Mouse (Mus musculus) thymus, adult 2 months (tissue): Measurements from ENCODE around the gene Ptov1.

Experiments used
- CTCF ChIP-seq: fragments of 200-500 bp; IDR thresholded peaks from 2 replicates; pipeline ENCODE4 v1.5.1; 2012; ENCODE audit warnings: mild to moderate bottlenecking, control low read depth, low read length, moderate library complexity, borderline replicate concordance; ENCODE audit not compliant: control insufficient read depth, poor library complexity, insufficient read depth; ENCODE audit errors: extremely low read depth
- POLR2A ChIP-seq: fragments of 200-500 bp; IDR thresholded peaks from 2 replicates; pipeline ENCODE4 v1.6.1; 2012; ENCODE audit warnings: mild to moderate bottlenecking, low read length, control low read depth, moderate library complexity; ENCODE audit not compliant: control insufficient read depth, poor library complexity, insufficient read depth; ENCODE audit errors: extremely low read depth

- TF ChIP-seq CTCF (no peak), POLR2A (no peak)
Measured at GRCm38 (mm10) chr7:44855036-44855435, 14.6 kb downstream of the Ptov1 start.
